Mouse (Mus musculus): ENCODE data around the gene Rab7. TPM values are rescaled to one million over a fixed set of nuclear protein-coding genes. Genes with fewer than 3 reads are reported as not detected.

The Rab7 gene
- polyA plus RNA-seq (2015; fragmentation: Illumina TruSeq; extraction: RNeasy Lipid Tissue Mini Kit (QIAGEN cat#74804); ENCODE audit: insufficient read depth, low replicate concordance): 239 TPM

DNA sequence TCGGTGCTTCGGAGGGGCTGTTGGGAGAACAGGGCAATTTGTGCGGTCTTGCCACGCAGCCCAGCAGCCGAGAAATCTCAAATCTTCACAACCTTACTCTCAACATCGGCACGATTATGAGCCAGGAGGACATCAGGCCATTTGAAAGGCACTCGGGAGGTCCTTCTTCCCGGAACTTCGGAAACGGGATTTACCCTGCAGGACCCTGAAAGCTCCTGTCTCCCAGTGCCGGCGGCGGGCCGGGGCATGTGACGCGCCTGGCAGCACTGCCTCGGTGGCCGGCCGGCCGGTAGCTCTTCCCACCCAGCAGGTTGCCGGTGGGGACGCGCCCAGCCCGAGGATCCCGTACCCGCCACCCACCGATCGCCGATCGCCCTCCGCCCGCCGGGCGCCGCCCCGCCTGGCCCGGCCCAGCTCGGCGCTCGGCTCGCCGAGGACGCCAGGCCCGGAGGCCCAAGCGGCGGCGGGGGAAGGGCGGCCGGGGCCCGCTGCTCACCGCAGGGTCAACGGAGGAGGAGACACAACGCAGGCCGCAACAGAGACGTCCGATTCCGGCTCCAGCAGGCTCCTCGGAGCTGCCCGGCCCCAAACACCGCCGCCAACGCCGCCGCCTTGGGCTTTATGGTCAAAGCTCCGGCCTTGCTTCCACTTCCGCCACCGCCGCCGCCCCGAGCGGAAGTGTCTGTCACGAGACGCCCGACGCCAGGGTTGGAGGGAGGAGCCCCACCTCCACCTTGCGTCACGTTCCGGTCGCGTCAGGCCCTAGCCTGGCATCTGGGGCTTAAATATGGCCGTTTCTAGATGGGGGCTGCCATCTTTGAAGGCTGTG, at the start of gene Rab7:
TSS of gene Rab7 (minus strand) at position 694 of the 829 bp plus-strand sequence.

DNA sequence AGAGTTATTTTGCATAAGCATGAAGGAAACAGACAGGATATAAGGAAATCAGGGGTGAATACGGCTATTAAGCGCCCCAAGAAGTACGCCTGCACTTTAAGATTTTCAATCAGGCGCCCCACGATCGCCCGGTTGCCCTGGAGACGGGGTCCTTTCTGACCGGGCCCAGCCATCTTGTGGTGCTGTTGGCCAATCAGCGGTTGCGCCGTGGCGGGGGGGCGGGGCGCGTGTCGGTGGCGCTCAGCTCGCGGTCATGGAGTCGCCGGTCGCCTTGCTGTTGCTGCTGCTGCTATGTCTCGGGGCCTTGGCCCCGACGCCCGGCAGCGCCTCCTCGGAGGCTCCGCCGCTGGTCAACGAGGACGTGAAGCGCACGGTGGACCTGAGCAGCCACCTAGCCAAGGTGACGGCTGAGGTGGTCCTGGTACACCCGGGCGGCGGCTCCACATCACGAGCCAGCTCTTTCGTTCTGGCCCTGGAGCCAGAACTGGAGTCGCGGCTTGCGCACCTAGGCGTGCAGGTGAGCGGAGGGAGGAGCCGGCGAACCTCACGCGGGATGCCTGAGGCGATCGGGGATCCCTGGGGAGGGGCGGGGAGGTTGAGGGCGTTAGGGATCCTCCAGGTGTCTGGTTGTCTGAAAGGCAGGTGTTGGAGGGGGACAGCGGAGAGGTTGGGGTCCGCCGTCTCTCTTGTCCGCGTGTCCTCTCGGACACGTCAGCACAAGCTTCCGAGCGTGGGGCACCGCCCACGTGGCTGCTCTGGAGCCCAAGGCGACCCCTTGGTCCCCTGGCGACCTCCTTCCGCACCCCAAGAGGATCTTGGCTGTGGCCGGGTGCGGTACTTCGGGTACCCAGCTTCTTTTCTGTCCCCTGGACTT, 39.4 kb upstream of the Rab7 start, which contains the start of gene Rpn1:
TSS of gene Rpn1 (plus strand) at position 205 of the 874 bp plus-strand sequence.

GRCm38 (mm10) chr6:87981547-87982256, 63.4 kb downstream of the Rab7 start, which contains the start of gene H1fx:
Gene H1fx (minus strand): TSS chr6:87981637.

Other genes with a start within 250 kb of the Rab7 start
- gene Rab43, start 233.1 kb downstream of the Rab7 start, polyA plus RNA-seq (2015; fragmentation: Illumina TruSeq; extraction: RNeasy Lipid Tissue Mini Kit (QIAGEN cat#74804); ENCODE audit: insufficient read depth, low replicate concordance): 45.6 TPM
- 10.1 TPM for gene Gm45140, start 209.5 kb downstream of the Rab7 start, polyA plus RNA-seq (2015; fragmentation: Illumina TruSeq; extraction: RNeasy Lipid Tissue Mini Kit (QIAGEN cat#74804); ENCODE audit: insufficient read depth, low replicate concordance)
- gene Isy1, start 206.5 kb downstream of the Rab7 start, polyA plus RNA-seq (2015; fragmentation: Illumina TruSeq; extraction: RNeasy Lipid Tissue Mini Kit (QIAGEN cat#74804); ENCODE audit: insufficient read depth, low replicate concordance): 104 TPM
- 613 TPM for gene Cnbp, start 194.2 kb downstream of the Rab7 start, polyA plus RNA-seq (2015; fragmentation: Illumina TruSeq; extraction: RNeasy Lipid Tissue Mini Kit (QIAGEN cat#74804); ENCODE audit: insufficient read depth, low replicate concordance)
- gene Copg1, start 157.5 kb downstream of the Rab7 start, polyA plus RNA-seq (2015; fragmentation: Illumina TruSeq; extraction: RNeasy Lipid Tissue Mini Kit (QIAGEN cat#74804); ENCODE audit: insufficient read depth, low replicate concordance): 81.5 TPM
- gene Hmces, start 131.3 kb downstream of the Rab7 start, polyA plus RNA-seq (2015; fragmentation: Illumina TruSeq; extraction: RNeasy Lipid Tissue Mini Kit (QIAGEN cat#74804); ENCODE audit: insufficient read depth, low replicate concordance): 42.0 TPM
- not detected for gene H1fx, start 63.6 kb downstream of the Rab7 start, polyA plus RNA-seq (2015; fragmentation: Illumina TruSeq; extraction: RNeasy Lipid Tissue Mini Kit (QIAGEN cat#74804); ENCODE audit: insufficient read depth, low replicate concordance)
- 175 TPM for gene Rpn1, start 39.2 kb upstream of the Rab7 start, polyA plus RNA-seq (2015; fragmentation: Illumina TruSeq; extraction: RNeasy Lipid Tissue Mini Kit (QIAGEN cat#74804); ENCODE audit: insufficient read depth, low replicate concordance)
- 2.7 TPM for gene Gata2, start 148.6 kb upstream of the Rab7 start, polyA plus RNA-seq (2015; fragmentation: Illumina TruSeq; extraction: RNeasy Lipid Tissue Mini Kit (QIAGEN cat#74804); ENCODE audit: insufficient read depth, low replicate concordance)
- gene Dnajb8, start 177.0 kb upstream of the Rab7 start, polyA plus RNA-seq (2015; fragmentation: Illumina TruSeq; extraction: RNeasy Lipid Tissue Mini Kit (QIAGEN cat#74804); ENCODE audit: insufficient read depth, low replicate concordance): not detected

All from spleen, adult 10 weeks (tissue).